Mouse (Mus musculus) hindlimb bud, embryonic 11.5 days (tissue): ENCODE data around the gene Bcl2l2.

Source experiments
- DNase-seq: peaks from one replicate; pipeline ENCODE4 v3.0.0-alpha.2; 2012; ENCODE audit warnings: low read depth, low spot score; ENCODE audit errors: extremely low spot score

Bcl2l2 gene

DNA sequence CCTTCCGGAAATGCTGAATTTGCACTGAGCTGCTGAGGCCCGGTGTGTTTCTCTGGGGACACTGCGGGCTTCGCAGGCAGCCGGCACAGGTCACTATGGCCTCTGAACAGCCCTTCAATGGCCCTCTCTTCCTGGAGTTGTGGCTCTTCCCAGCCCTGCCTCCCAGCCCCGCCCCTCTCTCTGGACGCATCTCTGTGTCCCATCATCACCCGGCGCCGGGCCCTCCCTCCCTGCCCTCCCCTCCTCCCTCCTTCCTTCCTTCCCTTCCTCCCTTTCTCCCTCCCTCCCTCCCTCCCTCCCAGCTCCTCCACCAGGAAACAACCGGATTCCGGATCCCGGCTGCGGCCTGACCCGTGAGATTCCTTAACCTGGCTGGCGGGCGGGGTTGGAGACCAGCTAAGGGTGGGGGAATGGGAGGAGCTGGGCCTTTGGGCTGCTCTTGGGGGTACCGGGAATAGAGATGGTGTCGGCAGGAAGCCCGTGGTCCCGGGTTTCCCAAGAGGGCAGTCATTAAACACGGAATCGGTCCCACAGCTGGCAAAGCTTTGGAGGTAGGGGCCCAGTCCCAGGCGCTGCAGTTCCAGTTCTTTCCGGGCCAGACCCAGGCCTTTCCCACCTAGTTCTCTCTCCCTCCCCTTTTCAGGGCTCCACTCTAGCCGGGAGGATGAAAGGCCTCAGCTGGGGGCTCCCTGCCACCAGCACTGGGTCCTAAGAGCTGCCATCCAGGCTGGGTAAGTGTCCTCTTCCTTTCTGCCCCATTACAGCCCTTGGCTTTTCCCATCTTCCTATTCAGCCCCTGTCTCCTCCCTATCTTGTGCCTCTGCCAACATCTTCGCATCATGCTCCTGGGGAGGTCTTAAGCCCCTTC, at the start of gene Bcl2l2, which contains the start of gene Gm20521:
Bcl2l2 (plus strand) TSS at position 224 of the 868 bp plus-strand sequence.
Gm20521 (plus strand) TSS at position 288 of the 868 bp plus-strand sequence.
- DNase-seq: no peak

DNA sequence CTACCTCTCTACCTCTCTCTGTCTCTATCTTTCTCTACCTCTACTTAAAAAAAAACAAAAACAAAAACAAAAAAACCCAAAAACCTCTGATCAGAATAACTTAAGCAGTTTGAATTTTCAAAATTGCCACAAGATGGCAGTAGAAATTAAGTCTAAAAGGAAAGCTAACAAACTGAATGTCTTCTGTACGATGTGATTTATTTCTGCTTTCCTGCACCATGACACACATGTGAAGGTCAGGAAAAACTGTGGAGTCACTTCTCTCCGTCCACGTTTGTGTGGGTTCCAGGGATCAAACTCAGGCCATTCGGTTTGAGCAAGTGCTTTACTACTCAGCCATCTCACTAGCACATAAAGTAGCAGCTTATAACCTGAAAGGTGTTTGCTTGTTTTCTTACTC, 39.7 kb upstream of the Bcl2l2 start:
- peak; percentile 63 for DNase-seq

DNA sequence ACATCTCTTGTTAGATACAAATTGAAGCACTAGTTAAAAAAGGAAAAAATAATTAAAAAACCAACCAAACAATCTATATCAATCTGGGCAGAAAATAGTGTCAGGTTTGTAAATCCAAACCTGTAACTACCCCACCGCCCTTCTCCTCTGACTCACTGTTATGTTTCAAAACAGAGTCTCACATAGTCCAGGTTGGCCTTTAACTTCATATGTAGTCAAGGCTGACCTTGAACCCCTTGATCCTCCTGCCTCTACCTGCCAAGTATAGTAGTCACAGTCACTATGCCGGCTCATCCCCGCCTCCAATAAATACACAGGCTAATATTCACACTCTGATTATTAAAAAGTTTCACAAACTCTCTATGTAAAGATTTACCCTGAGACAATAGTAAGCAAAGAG, 27.5 kb upstream of the Bcl2l2 start:
- DNase-seq: no peak

DNA sequence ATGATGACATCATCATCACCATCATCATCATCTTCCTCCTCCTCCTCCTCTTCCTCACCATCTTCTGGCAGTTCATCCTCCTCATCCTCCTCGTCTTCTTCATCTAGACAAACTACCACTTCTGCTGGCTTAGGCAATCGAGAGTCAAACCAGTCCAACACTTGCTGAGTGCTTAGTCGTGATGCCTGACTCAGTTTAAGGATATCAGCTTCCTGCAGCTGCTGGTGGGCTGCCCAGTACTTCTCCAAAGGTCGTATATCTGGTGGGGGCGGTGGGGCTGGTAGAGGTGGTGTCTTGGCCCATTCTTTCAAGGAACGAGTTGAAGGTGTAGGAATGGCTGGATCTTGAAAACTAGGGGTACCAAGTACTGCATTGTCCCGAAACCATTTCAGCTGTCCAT, 26.5 kb upstream of the Bcl2l2 start:
- no peak for DNase-seq

DNA sequence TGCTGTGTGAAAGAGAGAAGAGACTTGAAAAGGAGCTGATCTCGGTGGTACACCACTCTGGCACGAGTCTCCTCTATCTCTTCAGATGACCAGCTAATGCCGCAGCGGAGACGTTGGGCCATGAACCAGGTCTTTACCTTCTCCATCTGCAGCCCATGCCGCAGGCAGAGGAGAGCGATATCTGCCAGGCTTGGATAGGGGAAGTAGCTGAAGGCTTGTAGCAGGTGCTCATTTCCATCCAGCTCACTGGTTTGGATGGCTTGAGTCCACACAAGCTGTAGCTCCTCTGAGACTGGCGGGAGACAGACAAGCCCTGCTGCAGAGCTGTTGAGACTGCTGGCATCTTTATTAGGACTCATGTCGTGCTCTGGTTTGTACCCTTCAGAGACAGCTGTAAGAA, 25.3 kb upstream of the Bcl2l2 start:
- DNase-seq: no peak

DNA sequence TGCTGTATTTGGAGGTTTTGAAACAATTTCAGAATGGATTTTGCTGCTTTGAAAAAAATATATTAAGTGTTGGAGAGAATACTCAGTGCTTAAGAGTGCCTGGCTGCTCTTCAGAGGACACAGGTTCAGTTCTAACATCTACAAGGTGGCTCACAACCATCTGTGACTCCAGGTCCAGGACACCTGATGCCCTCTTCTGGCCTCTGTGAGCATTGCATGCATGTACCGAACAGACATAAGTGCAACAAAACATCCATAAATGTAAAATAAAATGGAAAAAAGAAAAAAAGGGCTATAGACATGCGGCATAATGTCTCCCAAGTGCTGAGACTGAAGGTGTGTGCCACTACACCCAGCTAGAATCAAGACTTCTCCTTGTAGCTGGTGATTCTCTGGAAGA, 22.7 kb upstream of the Bcl2l2 start:
- DNase-seq: no peak

- DNase-seq: peak; percentile 67
Measured at GRCm38 (mm10) chr14:54863501-54864312, 19.5 kb upstream of the Bcl2l2 start.

GRCm38 (mm10) chr14:54864313-54865036, 18.7 kb upstream of the Bcl2l2 start:
- DNase-seq: no peak

GRCm38 (mm10) chr14:54865626-54866025, 17.6 kb upstream of the Bcl2l2 start:
- DNase-seq: no peak

- no peak for DNase-seq
Measured at GRCm38 (mm10) chr14:54866268-54866667, 16.9 kb upstream of the Bcl2l2 start.

GRCm38 (mm10) chr14:54866936-54867335, 16.2 kb upstream of the Bcl2l2 start:
- DNase-seq: no peak

GRCm38 (mm10) chr14:54868026-54868425, 15.2 kb upstream of the Bcl2l2 start:
- DNase-seq: no peak

GRCm38 (mm10) chr14:54870861-54871260, 12.3 kb upstream of the Bcl2l2 start, which contains the start of gene Homez:
Gene Homez (minus strand): TSS chr14:54870961.
- no peak for DNase-seq

DNA sequence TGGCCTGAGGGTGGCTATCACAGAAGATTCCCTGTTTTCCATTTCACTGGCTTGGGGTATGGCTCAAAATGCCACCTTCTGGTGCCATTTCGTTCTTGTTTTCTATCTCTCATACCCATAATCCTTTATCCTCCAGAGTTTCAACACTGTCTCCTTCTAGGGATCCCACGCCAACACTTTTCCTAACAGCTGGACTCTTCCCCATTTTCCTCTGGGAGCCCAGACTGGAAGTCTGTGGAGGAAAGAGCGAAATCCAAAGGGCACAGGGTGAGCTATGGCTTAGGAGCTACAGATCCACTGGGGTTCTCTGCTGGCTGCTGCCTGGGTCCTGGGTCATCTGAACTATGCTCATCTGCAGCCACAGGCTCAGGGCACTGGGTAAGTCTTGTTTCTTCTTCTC, 9.0 kb upstream of the Bcl2l2 start:
- no peak for DNase-seq

- no peak for DNase-seq
Measured at GRCm38 (mm10) chr14:54875844-54876538, 7.2 kb upstream of the Bcl2l2 start.

- DNase-seq: no peak
Measured at GRCm38 (mm10) chr14:54876539-54877047, 6.6 kb upstream of the Bcl2l2 start.

DNA sequence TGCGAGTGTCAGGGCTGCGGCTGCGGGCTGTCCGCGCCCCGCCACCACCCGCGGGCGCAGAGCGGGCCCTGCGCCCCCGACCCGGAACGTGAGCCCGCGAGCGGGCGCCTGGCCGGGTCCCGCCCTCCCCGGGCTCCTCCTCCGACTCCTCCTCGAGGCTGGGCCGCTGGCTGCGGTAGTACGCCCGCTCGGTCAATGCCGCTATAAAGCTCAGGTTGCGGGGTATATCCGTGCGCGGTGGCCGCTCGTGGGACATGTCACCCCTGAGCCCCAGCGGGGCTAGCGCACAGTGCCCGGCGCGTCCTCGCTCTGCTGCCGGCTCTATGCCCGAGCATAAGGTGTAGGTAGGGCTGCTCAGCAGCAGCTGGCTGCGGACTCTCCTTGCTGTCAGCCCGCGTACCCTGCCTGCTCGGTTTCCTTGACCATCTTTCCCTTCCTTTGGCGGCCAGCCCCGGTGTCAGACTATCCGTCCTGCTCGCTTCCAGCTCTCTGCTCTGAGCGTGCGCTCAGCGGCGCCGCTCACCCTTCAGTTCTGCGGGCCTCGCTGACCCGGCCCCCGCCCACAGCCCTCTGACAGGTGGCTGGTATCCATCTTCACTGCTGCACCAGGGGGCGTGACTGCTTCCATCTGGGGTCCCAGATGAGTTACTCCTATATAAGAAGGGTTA, 6.0 kb upstream of the Bcl2l2 start, which contains the start of gene Ppp1r3e:
Ppp1r3e (minus strand) TSS at position 503 of the 668 bp plus-strand sequence.
- DNase-seq: no peak

DNA sequence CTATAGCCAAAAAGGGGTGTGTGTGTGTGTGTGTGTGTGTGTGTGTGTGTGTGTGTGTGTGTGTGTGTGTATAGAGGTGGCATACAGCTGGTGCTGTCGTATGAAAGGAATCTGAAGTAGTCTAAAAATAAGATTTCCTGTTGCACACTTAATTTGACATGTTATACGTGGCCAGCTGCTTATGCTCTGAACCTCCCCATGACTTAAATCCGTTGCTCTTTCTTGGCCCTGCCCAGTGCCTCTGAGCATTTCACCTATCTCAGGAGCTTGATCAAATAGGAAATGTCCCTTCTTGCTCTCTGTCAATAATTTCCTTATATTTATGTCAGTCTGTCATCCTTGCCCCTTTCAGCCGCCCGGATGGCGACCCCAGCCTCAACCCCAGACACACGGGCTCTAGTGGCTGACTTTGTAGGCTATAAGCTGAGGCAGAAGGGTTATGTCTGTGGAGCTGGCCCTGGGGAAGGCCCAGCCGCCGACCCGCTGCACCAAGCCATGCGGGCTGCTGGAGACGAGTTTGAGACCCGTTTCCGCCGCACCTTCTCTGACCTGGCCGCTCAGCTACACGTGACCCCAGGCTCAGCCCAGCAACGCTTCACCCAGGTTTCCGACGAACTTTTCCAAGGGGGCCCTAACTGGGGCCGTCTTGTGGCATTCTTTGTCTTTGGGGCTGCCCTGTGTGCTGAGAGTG, 990 bp downstream of the Bcl2l2 start:
- no peak for DNase-seq

DNA sequence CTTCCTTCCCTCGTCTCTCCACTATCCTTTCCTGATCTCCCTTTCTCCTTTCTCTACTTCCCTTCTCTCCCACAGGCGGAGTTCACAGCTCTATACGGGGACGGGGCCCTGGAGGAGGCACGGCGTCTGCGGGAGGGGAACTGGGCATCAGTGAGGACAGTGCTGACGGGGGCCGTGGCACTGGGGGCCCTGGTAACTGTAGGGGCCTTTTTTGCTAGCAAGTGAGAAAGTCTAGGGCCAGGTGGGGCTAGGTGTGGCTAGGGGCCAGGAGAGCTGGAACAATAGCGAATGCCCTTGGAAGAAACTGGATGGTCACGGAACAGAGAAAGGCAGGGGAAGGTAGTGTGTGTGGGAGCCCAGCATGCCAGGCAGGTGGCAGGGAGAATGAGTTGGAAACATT, 2.1 kb downstream of the Bcl2l2 start:
- no peak for DNase-seq
